Mouse (Mus musculus) CD4-positive, CD25-positive, alpha-beta regulatory T cell, adult 2 months (primary cell): ENCODE measurements around the gene Stambp.
A peak's percentile ranks its signal among the peaks of the same experiment; 100 is the strongest.

Experiments
- DNase-seq: peaks from one replicate; pipeline ENCODE4 v3.0.0-alpha.2; 2012; ENCODE audit warnings: low read depth, low spot score

Stambp gene

DNA sequence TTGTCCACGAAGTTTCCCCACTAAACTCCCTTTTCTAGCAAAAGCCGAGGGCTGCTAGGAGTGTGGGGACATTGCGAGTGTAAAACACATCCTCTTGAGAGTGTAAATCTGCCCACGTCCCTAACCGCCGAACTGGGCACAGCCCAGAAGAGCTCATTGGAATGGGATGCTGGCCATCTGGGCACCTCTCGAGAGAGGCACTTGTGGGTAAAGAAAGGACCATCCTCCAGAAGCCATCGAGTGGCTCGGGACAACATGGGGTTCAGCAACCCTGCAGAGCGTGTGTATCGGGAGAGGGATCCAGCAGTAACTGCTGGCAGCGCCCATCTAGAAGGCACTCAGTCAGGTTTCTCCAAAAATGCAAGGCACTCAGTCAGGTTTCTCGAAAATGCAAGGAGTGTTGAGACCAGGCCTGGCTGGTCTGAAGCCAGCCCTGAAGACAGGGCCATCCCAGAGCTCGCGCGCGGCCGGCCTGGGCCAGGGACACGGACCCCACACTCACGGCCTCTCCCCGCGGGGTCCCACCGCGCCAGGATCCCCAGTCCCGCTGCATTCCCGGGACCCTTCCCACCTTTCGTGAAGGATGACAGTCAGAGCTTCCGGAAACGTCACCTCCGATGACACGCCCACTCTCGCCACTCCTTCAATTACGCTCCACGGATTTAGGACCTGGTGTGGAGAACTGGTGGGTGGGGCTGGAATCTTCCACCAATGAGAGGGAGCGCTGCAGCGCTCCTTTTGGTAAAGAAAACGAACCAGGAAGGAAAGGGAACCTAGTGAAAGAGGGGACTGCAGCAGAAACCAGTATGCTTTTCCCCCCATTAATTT lies 475 bp downstream of the Stambp start:
- DNase-seq = peak; percentile 91

DNA sequence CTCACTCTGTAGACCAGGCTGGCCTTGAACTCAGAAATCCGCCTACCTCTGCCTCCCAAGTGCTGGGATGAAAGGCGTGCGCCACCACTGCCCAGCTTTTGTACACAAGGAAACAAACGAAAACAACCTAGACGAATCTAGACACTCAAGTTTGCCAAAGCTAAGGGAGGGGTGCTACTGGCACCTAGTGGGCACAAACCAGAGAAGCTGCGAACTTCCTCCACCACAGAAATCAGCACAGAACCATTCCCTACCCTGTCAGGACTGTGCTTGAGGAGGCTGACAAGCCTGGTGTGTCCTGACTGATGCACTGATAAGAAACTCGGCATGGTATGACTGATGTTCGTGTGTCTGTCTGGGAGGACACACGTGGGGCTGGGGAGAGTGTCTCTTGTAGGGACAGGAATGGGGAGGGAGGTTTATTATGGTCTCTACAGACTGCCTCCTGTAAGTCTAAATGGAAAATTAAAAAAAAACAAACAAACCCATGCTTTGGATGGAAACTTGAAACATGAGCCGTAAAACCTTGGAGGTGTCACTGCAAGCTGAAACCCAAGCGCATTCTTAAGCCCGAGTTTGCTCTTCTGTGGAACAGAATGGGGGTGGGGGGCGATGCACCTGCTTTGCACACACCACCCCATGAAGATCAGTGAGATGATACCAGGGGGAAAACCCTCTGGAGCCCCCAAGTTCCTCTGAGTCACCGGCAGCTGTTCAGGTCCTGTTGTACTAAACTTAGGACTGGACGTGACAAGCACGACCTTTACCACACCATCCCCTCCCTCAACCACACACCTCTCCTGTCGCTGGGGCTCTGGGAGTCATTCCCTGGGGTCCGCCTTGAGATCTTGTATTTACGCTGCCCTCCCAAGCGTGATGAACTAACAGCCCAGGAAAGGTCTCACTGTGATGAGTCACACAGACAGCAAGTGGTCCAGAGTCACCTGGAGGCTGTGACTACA lies 3.3 kb downstream of the Stambp start:
- DNase-seq = peak; percentile 65

DNA sequence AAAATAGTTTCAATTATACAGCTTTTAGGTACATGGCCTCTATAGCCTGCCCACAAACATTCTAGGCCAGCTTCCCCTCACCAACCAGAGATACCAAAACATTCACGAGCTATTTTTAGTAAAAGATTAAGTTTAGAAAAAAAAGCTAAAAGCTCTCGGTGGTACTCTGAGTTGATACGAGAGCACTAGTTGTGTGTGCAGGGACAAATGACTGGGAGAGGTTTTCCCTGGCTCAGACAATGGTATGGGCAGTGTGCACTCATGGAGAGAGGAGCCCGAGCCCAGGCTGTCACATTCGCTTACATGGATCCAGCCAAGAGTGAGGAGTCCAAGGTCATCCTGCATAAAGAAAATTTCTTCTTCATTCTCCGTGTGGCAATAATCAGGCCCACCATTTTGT lies 16.6 kb downstream of the Stambp start:
- DNase-seq = no peak

GRCm38 (mm10) chr6:83548346-83548745 lies 24.2 kb downstream of the Stambp start:
- DNase-seq = no peak

DNA sequence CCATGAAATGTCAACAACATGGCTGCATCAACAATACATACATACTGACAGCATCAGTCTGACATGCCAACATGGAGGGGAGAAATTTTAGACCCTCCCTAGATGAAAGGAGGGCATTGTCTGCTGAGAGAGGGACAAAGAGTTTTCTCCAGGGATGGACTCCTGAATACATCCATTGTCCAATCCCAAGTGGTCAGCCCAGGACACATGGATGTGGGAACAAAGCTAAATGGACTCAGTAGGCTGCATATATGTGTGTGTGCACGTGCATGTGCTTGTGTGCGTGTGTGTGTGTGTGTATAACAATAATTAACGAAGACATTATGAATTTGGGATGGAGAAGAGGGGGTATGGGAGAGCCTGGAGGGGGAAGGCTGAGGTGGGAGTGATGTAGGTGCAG lies 26.8 kb downstream of the Stambp start:
- DNase-seq = no peak

GRCm38 (mm10) chr6:83541756-83542456 lies 30.6 kb downstream of the Stambp start:
- no peak for DNase-seq

DNA sequence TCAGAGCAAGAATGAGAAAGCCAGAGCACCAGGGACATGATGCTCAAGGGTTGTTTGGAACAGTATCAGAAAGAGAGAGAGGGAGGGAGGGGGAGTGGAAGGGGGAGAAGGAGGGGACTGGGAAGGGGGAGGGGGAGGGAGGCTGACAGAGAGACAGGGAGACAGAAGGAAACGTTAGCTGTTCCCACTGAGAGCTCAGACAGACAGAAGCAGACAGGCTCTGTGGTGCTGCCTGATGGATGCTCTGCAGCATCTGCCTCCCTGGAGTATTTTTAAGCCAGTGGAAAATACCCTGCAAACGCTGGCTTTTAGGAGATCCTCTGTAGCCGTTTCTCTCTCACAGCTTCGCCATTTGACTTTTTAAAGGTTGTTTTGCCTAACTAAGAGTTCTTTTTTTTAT lies 32.5 kb downstream of the Stambp start:
- DNase-seq = no peak

- DNase-seq = no peak
Observed at GRCm38 (mm10) chr6:83536795-83537059, 35.8 kb downstream of the Stambp start.

DNA sequence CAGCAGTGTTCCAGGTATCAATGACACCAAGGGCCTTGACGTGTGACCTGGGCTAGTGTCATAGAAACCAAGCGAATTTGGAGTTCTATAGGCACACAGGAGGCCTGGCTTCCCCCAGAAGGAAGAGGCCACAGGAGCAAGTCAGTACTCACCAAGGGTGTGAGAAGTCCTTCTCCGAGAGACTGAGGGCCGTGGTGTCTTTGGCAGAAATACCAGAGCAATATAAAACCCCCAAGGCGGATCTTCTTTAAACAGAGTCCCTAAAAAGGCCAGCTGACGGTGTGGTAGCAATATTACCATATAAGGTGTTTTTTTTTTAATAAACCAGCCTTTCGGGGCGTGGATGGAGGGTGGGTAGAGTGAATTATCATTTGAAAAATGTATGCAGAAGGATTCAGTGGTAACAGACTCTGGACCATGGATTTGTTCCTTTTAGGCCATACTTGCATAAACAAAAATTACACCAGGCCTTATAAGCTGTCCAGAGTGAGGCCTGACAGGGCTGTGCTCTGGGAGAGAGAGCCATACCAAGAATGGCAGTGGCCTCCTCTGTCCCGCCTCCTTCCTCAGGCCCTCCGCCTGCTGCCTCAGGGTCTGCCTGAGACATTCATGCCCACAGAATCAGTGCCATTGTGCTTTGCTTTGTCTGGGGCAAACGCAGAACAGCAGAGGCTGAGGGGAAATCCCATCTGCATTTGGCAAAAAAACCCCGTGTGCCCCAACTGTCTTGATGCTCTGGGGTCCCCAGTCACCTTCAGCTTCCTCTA lies 36.3 kb downstream of the Stambp start, which contains the start of gene Actg2:
Gene Actg2, minus strand, starts transcription at position 238 of the 767 bp plus-strand sequence.
- DNase-seq = peak; percentile 10

DNA sequence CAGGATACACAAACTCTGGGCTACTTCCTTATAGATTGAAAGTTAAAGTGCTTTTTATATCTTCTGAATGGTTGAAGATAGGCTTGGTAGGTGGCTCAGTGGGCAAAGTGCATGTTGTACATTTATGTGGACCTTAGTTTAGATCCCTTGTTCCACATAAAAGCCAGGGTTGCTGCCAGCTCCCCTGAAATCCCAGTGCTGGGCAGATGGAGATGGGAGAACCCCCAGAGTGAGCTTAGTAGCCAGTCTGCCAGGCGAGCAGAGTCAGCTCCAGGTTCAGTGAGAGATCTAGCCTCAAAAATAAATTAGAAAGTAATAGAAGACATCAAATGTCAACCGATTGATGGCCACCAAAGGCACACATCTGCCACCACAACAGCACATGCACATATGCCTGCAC lies 39.9 kb downstream of the Stambp start:
- DNase-seq = no peak

GRCm38 (mm10) chr6:83523194-83523593 lies 49.3 kb downstream of the Stambp start:
- no peak for DNase-seq

GRCm38 (mm10) chr6:83521784-83522183 lies 50.7 kb downstream of the Stambp start:
- no peak for DNase-seq

GRCm38 (mm10) chr6:83518637-83519036 lies 53.9 kb downstream of the Stambp start:
- DNase-seq = no peak

DNA sequence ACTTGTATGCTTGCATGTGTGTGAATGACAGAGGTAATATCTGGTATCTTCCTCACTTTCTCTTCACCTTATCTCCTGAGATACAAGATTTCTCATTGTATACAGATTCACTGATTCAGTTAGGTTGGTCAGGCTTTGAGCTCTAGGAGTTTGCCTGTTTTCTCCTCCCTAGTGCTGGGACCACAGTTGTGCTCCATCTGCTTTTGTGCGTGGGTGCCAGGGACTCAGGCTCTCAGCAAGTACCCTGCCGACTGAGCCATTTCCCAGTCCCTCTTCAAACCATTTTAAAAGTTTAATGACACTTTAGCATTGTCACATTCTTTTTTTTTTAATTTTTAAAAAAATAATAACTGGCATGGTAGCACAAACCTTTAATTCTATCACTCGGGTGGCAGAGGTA lies 57.4 kb downstream of the Stambp start:
- no peak for DNase-seq

DNA sequence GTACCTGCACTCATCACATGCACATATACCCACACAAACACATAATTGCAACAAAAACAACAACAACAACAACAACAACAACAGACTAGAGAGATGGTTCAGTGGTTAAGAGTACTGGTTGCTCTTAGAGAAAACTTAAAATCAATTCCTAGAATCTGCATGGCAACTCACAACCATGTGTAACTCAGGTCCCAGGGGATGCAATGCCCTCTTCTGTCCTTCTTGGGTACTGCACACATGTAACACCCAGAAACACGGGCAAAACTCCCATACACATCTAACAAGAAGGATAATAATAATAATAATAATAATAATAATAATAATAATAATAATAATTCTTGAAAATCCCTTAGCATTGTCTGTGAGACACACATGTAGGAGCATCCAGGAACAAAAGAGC lies 60.0 kb downstream of the Stambp start:
- DNase-seq = peak; percentile 89

GRCm38 (mm10) chr6:83510210-83510609 lies 62.3 kb downstream of the Stambp start:
- DNase-seq = no peak

DNA sequence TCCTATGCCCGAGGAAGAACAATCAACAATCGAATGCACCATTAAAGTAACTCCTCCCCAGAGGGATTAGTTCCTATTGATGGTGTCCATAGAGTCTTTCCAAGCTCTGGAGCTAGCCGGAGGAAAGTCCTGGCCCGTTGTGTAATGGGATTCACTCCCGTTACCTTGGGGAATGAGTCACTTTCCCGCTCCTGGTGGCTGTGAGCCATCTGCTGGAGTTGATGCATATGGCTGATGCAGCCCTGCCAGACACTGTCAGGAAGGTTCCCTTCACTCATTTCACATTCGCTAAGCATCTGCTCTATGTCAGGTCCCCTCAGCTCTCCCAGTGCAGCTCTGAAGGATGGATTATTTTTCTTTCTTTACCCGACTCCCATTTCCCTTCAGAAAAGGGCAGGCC lies 63.1 kb downstream of the Stambp start:
- DNase-seq = no peak

- DNase-seq = no peak
Observed at GRCm38 (mm10) chr6:83507168-83507546, 65.4 kb downstream of the Stambp start.

DNA sequence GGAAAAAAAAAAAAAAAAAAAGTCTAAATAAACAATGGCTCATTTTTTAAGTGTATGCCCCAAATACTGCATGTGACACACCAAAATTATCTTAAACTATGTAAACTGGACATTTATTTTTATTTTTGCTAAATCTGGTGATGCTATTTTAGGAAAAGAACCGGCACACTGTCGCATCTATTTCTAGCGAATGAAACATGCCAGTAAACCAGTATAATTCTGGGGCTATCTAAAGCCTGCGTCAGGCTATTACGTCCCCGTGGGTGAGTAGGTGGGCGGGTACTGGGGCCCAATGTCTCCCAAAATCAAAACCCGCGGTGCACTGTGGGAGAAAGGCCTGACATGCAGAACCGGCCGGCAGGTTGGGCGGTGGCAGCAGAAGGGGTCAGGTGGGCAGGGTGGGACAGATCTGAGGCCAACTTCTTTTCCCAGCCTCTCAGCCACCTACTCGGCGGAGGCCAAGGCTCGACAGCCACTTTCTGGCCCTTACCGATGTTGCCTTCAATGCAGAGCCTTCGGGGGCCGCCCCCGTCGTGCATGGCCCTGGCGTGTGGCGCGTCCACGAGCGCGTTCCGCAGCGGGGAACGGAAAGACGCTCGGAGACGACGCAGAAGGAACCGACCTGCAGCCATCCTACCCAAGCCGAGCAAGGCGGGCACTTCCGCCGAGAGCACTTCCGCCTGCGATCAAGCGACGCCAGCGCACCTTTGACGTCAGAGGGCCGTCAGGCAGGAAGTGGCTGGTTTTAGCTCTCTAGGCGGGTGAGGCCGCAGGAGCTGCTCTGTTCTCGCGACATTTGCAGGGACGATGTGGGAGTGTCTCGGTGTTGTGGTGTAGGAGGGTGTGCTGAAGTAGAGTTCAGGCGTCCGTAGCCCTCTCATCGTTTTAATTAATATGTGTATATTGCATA lies 66.0 kb downstream of the Stambp start, which contains the start of gene Dguok:
Gene Dguok, minus strand, starts transcription at position 712 of the 910 bp plus-strand sequence.
- peak; percentile 100 for DNase-seq

DNA sequence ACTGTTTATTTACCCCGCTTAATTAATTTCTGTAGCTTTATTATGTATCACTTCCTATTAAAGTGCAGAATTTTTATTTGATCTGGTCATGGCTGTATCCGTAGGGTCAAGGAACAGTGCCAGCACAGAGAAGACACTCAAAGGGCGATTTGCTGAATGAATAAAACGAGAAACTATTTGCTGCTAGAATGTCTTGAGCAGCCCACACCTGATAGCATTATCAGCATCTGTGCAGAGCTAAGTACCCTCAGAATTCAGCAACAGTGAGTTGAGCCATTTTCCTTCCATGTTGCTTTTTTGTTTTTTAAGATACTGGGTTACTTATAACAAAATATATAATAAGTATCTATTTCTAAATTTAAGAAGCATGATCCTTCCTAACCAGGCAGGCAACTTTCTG lies 67.0 kb downstream of the Stambp start:
- no peak for DNase-seq
